Mouse (Mus musculus): ENCODE results near the gene Kcnt1.

- TF ChIP-seq EP300 (IDR thresholded peaks at IDR 0.05; ENCODE audit: low read depth) (no peak), CTCF (IDR thresholded peaks at IDR 0.05; ENCODE audit: low read depth) (no peak)
Measured at GRCm38 (mm10) chr2:25923799-25924198, 60.3 kb downstream of the Kcnt1 start.
